Mouse (Mus musculus): ENCODE measurements around the gene Zfp28. TPM values are rescaled to one million over a fixed set of nuclear protein-coding genes. Genes with fewer than 3 reads are reported as not detected.
"Not testable (repeated sequence)": the region's sequence is repeated elsewhere in the genome, so short reads cannot be mapped to it uniquely, and the experiment has no call there.

Zfp28 gene
- polyA plus RNA-seq, 1 experiment = 2.9 TPM

- H3K27me3 ChIP-seq (ENCODE audit: control insufficient read depth, insufficient read depth, low read length) = no peaks in the 10 kb centered on the region
- H3K4me3 ChIP-seq (ENCODE audit: control insufficient read depth, low read depth, low read length) = peak overlapping the region; percentile 92
- no peaks in the 10 kb centered on the region for H3K36me3 ChIP-seq (ENCODE audit: control insufficient read depth, insufficient read depth, low read length)
- TF ChIP-seq CTCF (IDR thresholded peaks at IDR 0.05; ENCODE audit: control insufficient read depth, insufficient read depth, insufficient replicate concordance, low read depth, low read length) = no peak
- TF ChIP-seq POLR2A (IDR thresholded peaks at IDR 0.05; ENCODE audit: control insufficient read depth, low read depth, low read length) = no peak
- peak overlapping the region; percentile 90 for H3K27ac ChIP-seq (ENCODE audit: control insufficient read depth, insufficient read depth, low read depth, low read length)
- H3K4me1 ChIP-seq (ENCODE audit: control insufficient read depth, insufficient read depth, low read length) = peaks cover 6% of the 10 kb centered on the region
Measured at GRCm38 (mm10) chr7:6361756-6362155, 21.3 kb upstream of the Zfp28 start.

DNA sequence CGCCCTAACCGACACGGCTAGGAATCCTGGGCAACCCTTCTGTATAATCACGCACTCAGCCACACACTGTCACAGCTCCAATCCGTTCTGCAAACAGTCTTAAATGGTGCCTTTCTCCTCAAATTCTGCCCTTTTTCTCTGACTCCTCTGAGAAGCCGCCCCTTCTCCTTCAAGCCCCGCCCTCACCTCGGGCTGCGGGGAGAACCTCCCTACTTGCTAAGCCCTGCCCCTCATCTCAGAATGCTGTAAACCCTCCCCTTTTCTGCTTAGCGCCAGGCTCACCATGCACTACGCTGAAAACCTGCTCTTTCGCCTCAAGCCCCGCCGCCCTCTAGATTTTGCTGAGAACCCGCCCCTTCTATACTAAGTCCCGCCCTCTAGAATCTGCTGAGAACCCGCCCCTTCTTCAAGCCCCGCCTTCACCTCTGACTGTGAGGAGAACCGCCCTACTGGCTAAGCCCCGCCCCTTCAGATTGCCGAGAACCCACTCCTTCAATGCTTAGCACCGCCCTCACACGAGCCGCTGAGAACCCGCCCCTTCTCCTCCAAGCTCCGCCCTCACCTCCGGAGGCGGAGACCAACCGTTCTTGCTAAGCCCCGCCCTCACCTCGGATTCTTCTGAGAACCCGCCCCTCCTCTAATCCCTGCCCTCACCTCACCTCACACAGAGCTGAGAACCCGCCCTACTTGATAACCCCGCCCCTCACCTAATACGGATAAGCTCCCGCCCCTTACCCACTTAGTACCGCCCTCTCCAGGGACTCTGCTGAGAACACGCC is 20.6 kb upstream of the Zfp28 start:
- no peaks in the 10 kb centered on the region for H3K36me3 ChIP-seq (ENCODE audit: control insufficient read depth, insufficient read depth, low read length)
- H3K27ac ChIP-seq (ENCODE audit: control insufficient read depth, insufficient read depth, low read depth, low read length) = peak overlapping the region; percentile 95
- peak overlapping the region; percentile 92 for H3K4me3 ChIP-seq (ENCODE audit: control insufficient read depth, low read depth, low read length)
- TF ChIP-seq CTCF (IDR thresholded peaks at IDR 0.05; ENCODE audit: control insufficient read depth, insufficient read depth, insufficient replicate concordance, low read depth, low read length) (no peak), POLR2A (IDR thresholded peaks at IDR 0.05; ENCODE audit: control insufficient read depth, low read depth, low read length) (peak; percentile 43; the same call in 1 of the 2 replicates)
- H3K27me3 ChIP-seq (ENCODE audit: control insufficient read depth, insufficient read depth, low read length) = no peaks in the 10 kb centered on the region
- H3K4me1 ChIP-seq (ENCODE audit: control insufficient read depth, insufficient read depth, low read length) = peaks cover 6% of the 10 kb centered on the region

GRCm38 (mm10) chr7:6363047-6363488 is 20.0 kb upstream of the Zfp28 start, which contains the start of gene Zfp78:
Zfp78 (plus strand) TSS chr7:6363280.
- Histone ChIP-seq H3K4me3 (ENCODE audit: control insufficient read depth, low read depth, low read length) (peak within 1 kb of the TSS; percentile 92), H3K4me1 (ENCODE audit: control insufficient read depth, insufficient read depth, low read length) (peaks cover 6% of the 10 kb centered on the region), H3K27ac (ENCODE audit: control insufficient read depth, insufficient read depth, low read depth, low read length) (peak within 1 kb of the TSS; percentile 95), H3K27me3 (ENCODE audit: control insufficient read depth, insufficient read depth, low read length) (no peaks in the 10 kb centered on the region), H3K36me3 (ENCODE audit: control insufficient read depth, insufficient read depth, low read length) (no peaks in the 10 kb centered on the region)
- TF ChIP-seq CTCF (IDR thresholded peaks at IDR 0.05; ENCODE audit: control insufficient read depth, insufficient read depth, insufficient replicate concordance, low read depth, low read length) (no peak), POLR2A (IDR thresholded peaks at IDR 0.05; ENCODE audit: control insufficient read depth, low read depth, low read length) (peak; percentile 66)

DNA sequence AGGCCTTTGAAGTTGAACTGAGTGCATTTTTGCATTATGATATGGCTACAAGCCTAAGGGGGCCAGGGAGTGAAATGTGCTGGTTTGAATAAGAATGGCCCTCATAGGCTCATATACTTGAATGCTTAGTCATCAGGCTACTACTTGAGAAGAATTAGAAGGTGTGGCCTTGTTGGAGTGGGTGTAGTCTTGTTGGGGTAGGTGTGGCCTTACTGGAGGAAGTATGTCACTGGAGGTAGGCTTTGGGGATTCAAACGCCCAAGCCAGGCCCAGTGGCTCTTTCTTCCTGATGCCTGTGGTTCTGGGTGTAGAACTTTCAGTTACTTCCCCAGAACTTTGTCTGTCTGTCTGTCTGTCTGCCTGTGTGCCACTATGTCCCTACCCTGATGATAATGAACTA is 18.3 kb upstream of the Zfp28 start:
- no peaks in the 10 kb centered on the region for H3K36me3 ChIP-seq (ENCODE audit: control insufficient read depth, insufficient read depth, low read length)
- H3K4me3 ChIP-seq (ENCODE audit: control insufficient read depth, low read depth, low read length) = no peak overlapping the region
- no peaks in the 10 kb centered on the region for H3K27me3 ChIP-seq (ENCODE audit: control insufficient read depth, insufficient read depth, low read length)
- peaks cover 6% of the 10 kb centered on the region for H3K4me1 ChIP-seq (ENCODE audit: control insufficient read depth, insufficient read depth, low read length)
- no peak overlapping the region for H3K27ac ChIP-seq (ENCODE audit: control insufficient read depth, insufficient read depth, low read depth, low read length)
- no peak for TF ChIP-seq POLR2A (IDR thresholded peaks at IDR 0.05; ENCODE audit: control insufficient read depth, low read depth, low read length)
- TF ChIP-seq CTCF (IDR thresholded peaks at IDR 0.05; ENCODE audit: control insufficient read depth, insufficient read depth, insufficient replicate concordance, low read depth, low read length) = no peak

DNA sequence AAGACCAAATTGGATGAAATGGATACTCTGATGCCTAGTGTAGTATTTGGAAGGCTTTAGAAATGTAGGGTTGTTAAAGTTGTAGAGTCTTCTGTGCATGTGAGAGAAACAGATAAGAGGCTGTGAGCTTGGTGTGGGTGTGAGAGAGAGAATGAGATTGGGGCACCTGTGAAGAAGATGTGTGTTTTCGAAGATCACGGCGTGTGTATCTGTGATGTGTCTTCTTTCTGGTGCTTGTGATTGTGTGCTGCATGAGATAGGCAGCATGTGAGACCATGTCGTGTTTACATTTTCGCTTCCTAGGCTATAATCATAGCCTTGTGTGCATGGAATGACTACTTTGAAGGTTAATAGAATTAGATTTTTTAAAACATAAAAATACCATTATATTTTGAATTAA is 15.9 kb upstream of the Zfp28 start:
- TF ChIP-seq CTCF (IDR thresholded peaks at IDR 0.05; ENCODE audit: control insufficient read depth, insufficient read depth, insufficient replicate concordance, low read depth, low read length) (no peak), POLR2A (IDR thresholded peaks at IDR 0.05; ENCODE audit: control insufficient read depth, low read depth, low read length) (no peak)
- H3K4me3 ChIP-seq (ENCODE audit: control insufficient read depth, low read depth, low read length) = no peak overlapping the region
- H3K4me1 ChIP-seq (ENCODE audit: control insufficient read depth, insufficient read depth, low read length) = peaks cover 4% of the 10 kb centered on the region

DNA sequence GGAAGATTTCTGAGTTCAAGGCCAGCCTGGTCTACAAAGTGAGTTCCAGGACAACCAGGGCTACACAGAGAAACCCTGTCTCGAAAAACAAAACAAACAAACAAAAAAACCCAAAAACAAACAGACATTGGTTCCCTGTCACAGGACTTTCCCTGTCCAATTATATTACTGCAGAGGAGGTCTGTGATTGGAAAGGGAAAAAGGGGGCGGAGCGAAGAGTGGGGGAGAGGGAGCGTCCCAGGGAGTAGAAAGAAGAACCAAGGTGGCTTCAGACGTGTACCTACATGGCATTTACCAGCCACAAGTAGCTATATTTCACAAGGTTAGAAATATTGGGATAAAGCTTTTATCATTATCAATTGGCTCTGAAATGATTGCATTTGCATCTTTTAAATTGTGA is 14.9 kb upstream of the Zfp28 start:
- H3K4me3 ChIP-seq (ENCODE audit: control insufficient read depth, low read depth, low read length); H3K4me1 ChIP-seq (ENCODE audit: control insufficient read depth, insufficient read depth, low read length); H3K27me3 ChIP-seq (ENCODE audit: control insufficient read depth, insufficient read depth, low read length); H3K27ac ChIP-seq (ENCODE audit: control insufficient read depth, insufficient read depth, low read depth, low read length); H3K36me3 ChIP-seq (ENCODE audit: control insufficient read depth, insufficient read depth, low read length): not testable (repeated sequence)

More for the DNA sequence above, 15.9 kb upstream of the Zfp28 start:
- no peak overlapping the region for H3K27ac ChIP-seq (ENCODE audit: control insufficient read depth, insufficient read depth, low read depth, low read length)
- no peaks in the 10 kb centered on the region for H3K36me3 ChIP-seq (ENCODE audit: control insufficient read depth, insufficient read depth, low read length)
- H3K27me3 ChIP-seq (ENCODE audit: control insufficient read depth, insufficient read depth, low read length) = no peaks in the 10 kb centered on the region

DNA sequence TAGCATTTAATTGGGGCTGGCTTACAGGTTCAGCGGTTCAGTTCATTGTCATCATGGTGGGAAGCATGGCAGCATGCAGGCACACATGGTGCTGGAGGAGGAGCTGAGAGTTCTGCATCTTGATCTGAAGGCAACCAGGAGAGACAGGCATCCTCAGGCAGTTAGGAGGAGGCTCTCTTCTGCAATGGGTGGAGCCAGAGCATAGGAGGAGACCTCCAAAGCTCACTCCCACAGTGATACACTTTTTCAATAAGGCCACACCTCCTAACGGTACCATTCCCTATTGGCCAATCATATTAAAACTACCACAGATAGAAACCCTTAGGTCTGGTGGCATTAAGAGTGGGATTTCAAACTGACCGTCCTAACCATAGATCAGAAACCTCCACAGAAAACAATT is 13.6 kb upstream of the Zfp28 start:
- no peak for TF ChIP-seq POLR2A (IDR thresholded peaks at IDR 0.05; ENCODE audit: control insufficient read depth, low read depth, low read length)
- TF ChIP-seq CTCF (IDR thresholded peaks at IDR 0.05; ENCODE audit: control insufficient read depth, insufficient read depth, insufficient replicate concordance, low read depth, low read length) = no peak
- Histone ChIP-seq H3K27ac (ENCODE audit: control insufficient read depth, insufficient read depth, low read depth, low read length) (no peak overlapping the region), H3K36me3 (ENCODE audit: control insufficient read depth, insufficient read depth, low read length) (no peaks in the 10 kb centered on the region), H3K4me1 (ENCODE audit: control insufficient read depth, insufficient read depth, low read length) (no peaks in the 10 kb centered on the region), H3K4me3 (ENCODE audit: control insufficient read depth, low read depth, low read length) (no peak overlapping the region), H3K27me3 (ENCODE audit: control insufficient read depth, insufficient read depth, low read length) (no peaks in the 10 kb centered on the region)

Measured in testis, adult 2 months (tissue).